Mouse (Mus musculus): ENCODE results near the gene Ptprk.

The Ptprk gene

DNA sequence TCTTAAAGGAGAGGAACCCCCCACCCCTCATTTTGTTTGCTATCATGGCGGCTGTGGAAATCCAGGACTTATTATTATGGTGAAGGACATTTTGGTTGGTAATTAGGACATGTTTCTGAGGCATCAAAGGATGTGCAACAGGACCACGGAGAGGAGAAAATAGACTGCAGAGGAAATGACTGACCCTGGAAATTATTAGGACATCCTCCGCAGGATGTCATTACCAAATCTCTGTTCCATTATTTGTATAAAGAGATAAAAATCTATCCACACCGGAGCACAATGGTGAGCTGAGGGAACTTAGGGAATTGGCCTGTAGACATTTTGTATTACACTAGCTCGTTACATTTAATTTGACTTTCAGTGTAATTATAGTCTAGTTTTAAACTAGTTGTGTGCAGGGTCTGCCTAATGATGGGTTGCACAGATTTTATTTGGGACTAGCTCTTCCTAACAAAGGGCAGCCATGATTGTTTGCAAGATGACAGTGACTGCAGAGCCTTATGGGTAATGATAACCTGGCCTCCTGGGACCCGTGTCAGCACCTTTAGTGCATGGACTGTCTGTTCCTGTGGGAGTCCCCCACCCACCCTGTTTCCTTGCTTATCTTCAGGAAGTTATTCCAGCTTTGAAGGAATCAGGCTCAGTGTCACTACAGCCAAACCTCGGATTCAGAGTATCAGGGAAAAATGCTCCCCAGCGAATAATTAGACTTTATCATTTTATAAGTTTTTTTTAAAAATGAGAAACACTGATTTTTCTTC lies 38.4 kb downstream of the Ptprk start:
- no peak for DNase-seq (ENCODE audit: extremely low read depth, low read depth, low spot score)

DNA sequence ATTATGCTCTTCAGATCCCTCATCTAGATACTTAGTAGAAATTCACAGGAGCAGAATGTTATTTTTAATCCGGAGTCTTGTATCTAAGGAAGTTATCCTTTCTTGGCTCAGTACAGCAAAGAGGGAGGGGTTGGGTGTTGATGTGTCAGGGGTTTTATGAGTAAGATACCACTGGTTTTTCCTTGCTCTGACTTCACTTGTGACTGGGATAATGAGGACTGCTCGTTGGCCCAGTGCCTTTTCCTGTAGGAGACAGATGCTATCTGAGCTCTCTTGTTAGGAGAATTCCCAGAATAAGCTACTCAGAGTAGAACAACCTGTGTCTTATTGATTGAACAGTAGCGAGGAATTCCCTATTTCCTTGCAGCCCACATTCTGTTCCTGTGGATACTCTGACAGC lies 39.3 kb downstream of the Ptprk start:
- no peak for DNase-seq (ENCODE audit: extremely low read depth, low read depth, low spot score)

DNA sequence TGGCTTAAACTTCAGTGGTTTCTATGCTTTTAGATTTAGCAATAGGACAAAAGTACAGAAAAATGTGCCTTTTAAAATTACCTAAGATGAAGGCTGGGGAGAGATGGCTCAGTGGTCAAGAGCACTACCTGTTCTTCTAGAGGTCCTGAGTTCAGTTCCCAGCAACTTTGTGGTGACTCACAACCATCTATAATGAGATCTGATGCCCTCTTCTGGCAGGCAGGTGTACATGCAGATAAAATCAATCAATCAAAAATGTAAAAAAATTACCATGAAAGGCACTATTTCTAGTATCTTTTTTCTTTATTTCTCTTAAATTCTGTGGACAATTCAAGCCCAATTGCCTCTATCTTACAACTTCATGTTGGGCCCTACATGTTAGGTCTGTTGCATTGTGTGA lies 42.4 kb downstream of the Ptprk start:
- DNase-seq (ENCODE audit: extremely low read depth, low read depth, low spot score) = no peak

GRCm38 (mm10) chr10:28118783-28119365 lies 44.3 kb downstream of the Ptprk start:
- no peak for DNase-seq (ENCODE audit: extremely low read depth, low read depth, low spot score)

GRCm38 (mm10) chr10:28123881-28124280 lies 49.3 kb downstream of the Ptprk start:
- DNase-seq (ENCODE audit: extremely low read depth, low read depth, low spot score) = no peak

GRCm38 (mm10) chr10:28128011-28128410 lies 53.4 kb downstream of the Ptprk start:
- no peak for DNase-seq (ENCODE audit: extremely low read depth, low read depth, low spot score)

DNA sequence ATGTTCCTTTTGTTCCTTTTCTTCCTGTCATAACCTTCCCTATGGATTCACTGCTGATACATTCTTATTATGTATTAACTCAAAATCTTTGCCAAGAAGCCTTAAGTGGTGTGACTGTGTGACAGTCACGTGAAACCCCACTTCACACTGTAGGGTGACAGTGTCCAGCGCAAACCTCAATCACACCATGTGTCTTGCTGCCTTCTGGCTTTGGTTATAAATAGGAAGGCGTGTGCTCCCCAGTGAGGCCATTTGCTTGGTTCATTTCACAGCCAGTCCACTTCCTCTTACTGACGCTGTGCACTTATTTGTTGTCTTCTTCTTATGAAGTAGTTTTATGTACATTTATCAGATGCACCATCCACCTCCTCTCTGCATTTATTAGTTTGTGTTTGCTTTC lies 53.8 kb downstream of the Ptprk start:
- DNase-seq (ENCODE audit: extremely low read depth, low read depth, low spot score) = no peak

GRCm38 (mm10) chr10:28130422-28130821 lies 55.8 kb downstream of the Ptprk start:
- DNase-seq (ENCODE audit: extremely low read depth, low read depth, low spot score) = no peak

DNA sequence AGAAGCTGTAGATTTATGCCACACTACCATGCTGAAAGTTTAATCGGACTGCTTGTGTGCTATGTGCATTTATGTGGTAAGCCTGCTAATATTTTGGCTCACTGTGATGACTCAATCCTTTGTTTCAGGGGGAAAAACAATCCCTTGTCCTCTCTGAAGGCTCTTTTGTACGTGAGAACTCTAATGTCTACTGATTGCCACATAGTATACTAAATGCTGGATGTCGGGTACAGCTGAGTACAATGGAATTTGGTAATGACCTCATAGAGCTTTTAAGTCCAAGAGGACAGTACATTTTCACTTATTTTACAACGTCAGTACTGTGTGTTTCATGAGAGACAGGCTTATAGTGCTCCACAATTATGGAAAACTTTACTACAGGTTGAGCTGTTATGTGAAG lies 59.1 kb downstream of the Ptprk start:
- no peak for DNase-seq (ENCODE audit: extremely low read depth, low read depth, low spot score)

DNA sequence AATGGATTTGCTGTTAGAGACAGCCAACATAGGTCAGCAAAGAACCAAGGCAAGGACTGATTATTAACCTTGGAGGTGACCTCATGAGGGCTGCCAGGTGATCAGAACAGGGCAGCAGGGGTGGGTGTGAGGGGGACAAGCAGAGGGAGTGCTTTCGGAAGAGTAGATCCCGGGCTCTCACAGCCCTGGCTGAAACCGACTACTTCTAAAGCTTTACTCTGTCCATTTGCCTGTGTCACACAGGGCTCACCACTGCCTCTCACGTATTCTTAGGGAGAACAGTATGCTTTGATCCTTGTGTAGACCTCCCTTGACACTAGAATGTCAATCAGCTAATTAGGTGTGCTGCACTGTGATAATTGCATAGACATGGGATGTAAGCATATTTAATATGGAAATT lies 63.8 kb downstream of the Ptprk start:
- no peak for DNase-seq (ENCODE audit: extremely low read depth, low read depth, low spot score)

GRCm38 (mm10) chr10:28144459-28144858 lies 69.8 kb downstream of the Ptprk start:
- no peak for DNase-seq (ENCODE audit: extremely low read depth, low read depth, low spot score)

- DNase-seq (ENCODE audit: extremely low read depth, low read depth, low spot score) = no peak
Measured at GRCm38 (mm10) chr10:28145326-28145725, 70.7 kb downstream of the Ptprk start.

- DNase-seq (ENCODE audit: extremely low read depth, low read depth, low spot score) = peak; percentile 81
Measured at GRCm38 (mm10) chr10:28155688-28156685, 81.4 kb downstream of the Ptprk start.

DNA sequence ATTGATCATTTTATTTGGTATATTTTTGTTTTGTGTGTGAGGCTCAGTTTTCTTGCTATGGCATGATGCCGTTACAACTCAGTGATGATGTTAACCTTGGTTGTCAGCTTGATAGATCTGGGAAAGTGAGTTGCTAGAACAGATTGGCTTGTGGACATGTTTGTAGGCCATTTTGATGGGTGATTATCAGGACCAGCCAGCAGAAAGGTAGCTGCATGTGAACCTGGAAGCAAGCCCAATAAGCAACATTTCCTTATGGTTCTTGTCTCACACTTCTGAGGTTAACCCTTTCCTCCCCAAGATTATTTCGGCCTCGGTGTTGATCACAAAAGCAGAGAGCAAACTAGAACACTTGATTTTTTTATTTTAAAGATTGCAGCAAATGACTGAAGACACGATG lies 85.1 kb downstream of the Ptprk start:
- DNase-seq (ENCODE audit: extremely low read depth, low read depth, low spot score) = no peak

- DNase-seq (ENCODE audit: extremely low read depth, low read depth, low spot score) = no peak
Measured at GRCm38 (mm10) chr10:28161306-28161705, 86.7 kb downstream of the Ptprk start.

DNA sequence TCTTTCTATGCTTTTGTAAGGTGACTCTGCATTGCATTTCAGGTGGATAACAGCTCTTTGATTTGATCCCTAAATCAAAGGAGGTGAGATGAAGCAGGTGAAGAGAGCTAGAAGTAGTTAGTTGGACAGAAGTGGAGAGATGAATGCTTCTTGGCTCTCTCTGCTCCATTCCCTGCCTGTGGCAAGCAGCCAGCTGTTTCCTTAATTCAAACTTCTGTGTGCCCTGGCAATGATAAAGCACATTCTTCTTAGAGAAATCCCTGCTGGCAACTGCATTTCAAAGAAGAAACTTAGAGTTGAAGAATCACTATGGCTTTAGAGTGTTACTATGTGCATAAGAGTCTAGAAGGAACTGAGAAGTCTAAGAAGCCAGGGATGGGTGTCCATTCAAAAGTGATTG lies 89.6 kb downstream of the Ptprk start:
- DNase-seq (ENCODE audit: extremely low read depth, low read depth, low spot score) = no peak

DNA sequence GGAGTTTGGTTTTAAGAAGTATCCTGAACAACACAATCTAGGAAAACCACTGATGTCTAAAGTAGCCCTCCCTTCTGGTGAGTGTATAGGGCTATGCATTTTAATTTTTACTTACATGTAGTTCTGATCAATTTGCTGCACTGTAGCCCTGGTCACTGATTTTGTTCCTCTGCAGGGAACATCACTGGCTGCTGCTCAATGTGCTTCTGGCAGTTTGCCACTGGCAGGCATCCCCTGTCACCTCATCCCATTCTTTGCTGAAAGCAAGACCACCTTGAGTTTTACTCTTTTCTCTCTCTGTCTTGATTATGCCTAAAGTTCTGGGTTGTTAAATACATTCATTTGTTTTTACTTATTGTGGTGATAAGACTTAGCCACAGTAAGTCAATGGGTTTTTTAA lies 90.1 kb downstream of the Ptprk start:
- no peak for DNase-seq (ENCODE audit: extremely low read depth, low read depth, low spot score)

DNA sequence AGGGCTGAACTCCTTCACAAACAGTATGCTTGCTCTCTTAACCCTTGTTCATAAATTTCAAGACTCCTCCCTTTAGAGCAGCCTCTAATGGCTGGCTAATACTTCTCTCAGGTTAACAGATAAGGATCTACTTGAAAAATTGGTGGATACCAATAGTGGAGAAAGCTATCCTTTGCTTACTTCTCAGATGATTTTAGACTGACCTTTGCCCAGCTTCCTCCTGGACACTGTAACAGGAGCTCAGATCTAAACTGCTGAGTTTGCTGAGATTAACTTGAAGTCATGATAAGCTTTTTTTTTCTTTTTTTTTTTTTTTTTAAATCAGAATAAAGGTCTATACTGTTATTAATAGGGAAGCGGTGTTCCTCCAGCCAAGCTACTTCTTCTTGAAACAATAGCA lies 92.0 kb downstream of the Ptprk start:
- no peak for DNase-seq (ENCODE audit: extremely low read depth, low read depth, low spot score)

GRCm38 (mm10) chr10:28167097-28167496 lies 92.5 kb downstream of the Ptprk start:
- DNase-seq (ENCODE audit: extremely low read depth, low read depth, low spot score) = peak; percentile 62

- DNase-seq (ENCODE audit: extremely low read depth, low read depth, low spot score) = no peak
Measured at GRCm38 (mm10) chr10:28171196-28171595, 96.6 kb downstream of the Ptprk start.

- no peak for DNase-seq (ENCODE audit: extremely low read depth, low read depth, low spot score)
Measured at GRCm38 (mm10) chr10:28178876-28179275, 104.3 kb downstream of the Ptprk start.

GRCm38 (mm10) chr10:28182081-28182480 lies 107.5 kb downstream of the Ptprk start:
- DNase-seq (ENCODE audit: extremely low read depth, low read depth, low spot score) = no peak

All from fat pad, adult 2 months (tissue).